Comparison of ENCODE assay signal across 8 mouse cellular contexts in the genomic region with DNA sequence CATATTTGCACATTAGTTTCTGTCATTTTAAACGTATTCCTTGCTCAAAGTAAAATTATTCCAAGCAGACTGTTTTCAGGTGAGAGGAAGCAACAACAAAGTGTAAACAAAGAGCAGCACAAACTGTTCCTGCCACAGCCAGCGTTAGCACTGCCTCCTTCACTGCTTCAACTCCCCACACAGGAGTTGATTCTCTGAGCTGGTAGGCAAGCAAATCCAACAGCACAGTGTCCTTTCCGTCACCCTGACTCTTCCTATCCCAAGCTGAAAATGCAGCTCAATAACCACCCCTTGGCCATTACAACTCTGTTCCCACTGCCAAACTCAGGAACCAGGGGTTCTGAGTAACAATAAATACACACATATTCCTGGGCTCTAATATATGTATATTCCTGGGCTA. TPM values are rescaled to one million over a fixed set of nuclear protein-coding genes. Genes with fewer than 3 reads are reported as not detected.
A peak's percentile ranks its signal among the peaks of the same experiment; 100 is the strongest.
DNase-seq lines count a peak whose midpoint lies in the region; ATAC-seq and TF ChIP-seq lines count a peak whose summit lies in the region.

No protein-coding gene starts in this region.

- peak overlapping the region; percentile 45 for H3K9ac ChIP-seq in heart, adult 2 months (ENCODE audit: low read depth, low read length)
- peak overlapping the region; percentile 66 for H3K9ac ChIP-seq in MEL (ENCODE audit: control insufficient read depth, low read depth, low read length, poor library complexity, severe bottlenecking)
- peak overlapping the region; percentile 71 for H3K9ac ChIP-seq in heart, embryonic 16.5 days (ENCODE audit: low read length)
- H3K9ac ChIP-seq in liver, postnatal 0 days (replicated peaks) = peak overlapping the region; percentile 57

- H3K79me2 ChIP-seq in heart, adult 2 months (replicated peaks; ENCODE audit: control insufficient read depth, insufficient read depth, low read length) = peaks cover 1% of the 10 kb centered on the region; the same call in 1 of the 2 replicates
- peaks cover 61% of the 10 kb centered on the region for H3K79me2 ChIP-seq in MEL (ENCODE audit: control insufficient read depth, insufficient read depth, low read length, poor library complexity)

- no peak for TF ChIP-seq RAD21 in MEL (IDR thresholded peaks at IDR 0.05; ENCODE audit: low read depth, low read length)

- no peak for TF ChIP-seq POLR2A in heart, adult 2 months (IDR thresholded peaks at IDR 0.05; ENCODE audit: insufficient read depth, low read depth, low read length)
- no peak for TF ChIP-seq POLR2A in MEL (IDR thresholded peaks at IDR 0.05; ENCODE audit: control insufficient read depth in 1 of 2, insufficient read depth in 1 of 2, low read depth in 1 of 2, low read length in 2 of 2, poor library complexity in 1 of 2)

- TF ChIP-seq EP300 in heart, adult 2 months (IDR thresholded peaks at IDR 0.05; ENCODE audit: insufficient read depth, low read depth, low read length) = no peak
- TF ChIP-seq EP300 in MEL (IDR thresholded peaks at IDR 0.05; ENCODE audit: low read depth in 1 of 2, low read length in 2 of 2) = no peak
- no peak for TF ChIP-seq EP300 in liver, postnatal 0 days (IDR thresholded peaks at IDR 0.05; ENCODE audit: low read depth)

- no peak for TF ChIP-seq CTCF in heart, adult 2 months (IDR thresholded peaks at IDR 0.05)
- no peak for TF ChIP-seq CTCF in MEL (IDR thresholded peaks at IDR 0.05 in 2 of 3, conservative IDR thresholded peaks at IDR 0.05 in 1 of 3; ENCODE audit: control insufficient read depth in 1 of 3, insufficient read depth in 1 of 3, low read depth in 2 of 3, low read length in 3 of 3, poor library complexity in 1 of 3, severe bottlenecking in 1 of 3)
- no peak for TF ChIP-seq CTCF in liver, postnatal 0 days (IDR thresholded peaks at IDR 0.05; ENCODE audit: low read depth)

- no peak for DNase-seq in heart, adult 2 months
- no peak for DNase-seq in heart, postnatal 14 days
- peak; percentile 48 for DNase-seq in MEL (ENCODE audit: low read depth, low spot score)
- DNase-seq in liver, postnatal 0 days = peak; percentile 21
- DNase-seq in right cerebral cortex, adult 18-20 months = no peak
- DNase-seq in urinary bladder, postnatal 4 days (ENCODE audit: low spot score in 2 of 2) = no peak

- WGBS in heart, adult 2 months = 15% methylated on average over 3 of the region's 3 CpGs
- 10% methylated on average over 3 of the region's 3 CpGs for WGBS in heart, embryonic 16.5 days
- 21% methylated on average over 3 of the region's 3 CpGs for WGBS in liver, postnatal 0 days (ENCODE audit: insufficient replicate concordance)

- H3K36me3 ChIP-seq in heart, adult 2 months (ENCODE audit: control insufficient read depth, insufficient read depth, low read length) = peaks cover 2% of the 10 kb centered on the region; the same call in 1 of the 2 replicates
- peaks cover 0 to 29% of the 10 kb centered on the region in 2 experiments; a peak in 2 of 4 replicates for H3K36me3 ChIP-seq in MEL (ENCODE audit: control insufficient read depth in 1 of 2, insufficient read depth in 2 of 2, low read length in 2 of 2)
- no peaks in the 10 kb centered on the region for H3K36me3 ChIP-seq in heart, embryonic 16.5 days (ENCODE audit: control insufficient read depth, insufficient read depth)
- H3K36me3 ChIP-seq in liver, postnatal 0 days (replicated peaks; ENCODE audit: insufficient read depth, low read length) = no peaks in the 10 kb centered on the region

- peak overlapping the region; percentile 87 for H3K27ac ChIP-seq in heart, adult 2 months
- 0 out of 2 replicates have a peak overlapping the region, but pooled peaks have one; percentile 9 for H3K27ac ChIP-seq in MEL (ENCODE audit: control insufficient read depth, low read depth, low read length)
- peak overlapping the region; percentile 32 for H3K27ac ChIP-seq in heart, embryonic 16.5 days (ENCODE audit: low read length)
- 0 out of 2 replicates have a peak overlapping the region, but pooled peaks have one; percentile 12 for H3K27ac ChIP-seq in liver, postnatal 0 days (ENCODE audit: low read depth)

- H3K4me1 ChIP-seq in heart, adult 2 months (ENCODE audit: control insufficient read depth, insufficient read depth, low read length) = peaks cover 7% of the 10 kb centered on the region; the same call in 1 of the 2 replicates
- peaks cover 16 to 20% of the 10 kb centered on the region in 2 experiments for H3K4me1 ChIP-seq in MEL (ENCODE audit: control insufficient read depth in 1 of 2, insufficient read depth in 2 of 2, low read length in 2 of 2)
- H3K4me1 ChIP-seq in heart, embryonic 16.5 days (ENCODE audit: control insufficient read depth, insufficient read depth, low read length) = peaks cover 37% of the 10 kb centered on the region
- peaks cover 30% of the 10 kb centered on the region for H3K4me1 ChIP-seq in liver, postnatal 0 days (ENCODE audit: insufficient read depth)

- intact Hi-C loops in heart, adult 2 months (cut with DNase I) = loop anchor here (1.0 to 5.0 kb wide), 2 partner anchors 65 to 116 kb away; no protein-coding TSS in a partner anchor
- intact Hi-C loops in heart, postnatal 14 days (cut with DNase I) = loop anchor here (5.0 kb wide), 1 partner anchor 111 kb away; no protein-coding TSS in a partner anchor

- no peaks in the 10 kb centered on the region for H3K27me3 ChIP-seq in heart, adult 2 months (ENCODE audit: control insufficient read depth, insufficient read depth, low read length)
- H3K27me3 ChIP-seq in MEL (ENCODE audit: control insufficient read depth in 1 of 2, insufficient read depth in 2 of 2, low read length in 2 of 2) = no peaks in the 10 kb centered on the region
- no peaks in the 10 kb centered on the region for H3K27me3 ChIP-seq in heart, embryonic 16.5 days (ENCODE audit: control insufficient read depth, insufficient read depth, low read length)
- no peaks in the 10 kb centered on the region for H3K27me3 ChIP-seq in liver, postnatal 0 days (ENCODE audit: insufficient read depth, low read length)

- H3K4me3 ChIP-seq in heart, adult 2 months = peak overlapping the region; percentile 71
- H3K4me3 ChIP-seq in MEL (ENCODE audit: control insufficient read depth in 1 of 2, insufficient read depth in 1 of 2, low read depth in 2 of 2, low read length in 2 of 2) = peak overlapping the region; percentile 57 to 97
- peak overlapping the region; percentile 58 for H3K4me3 ChIP-seq in heart, embryonic 16.5 days (ENCODE audit: low read length)
- peak overlapping the region; percentile 95 for H3K4me3 ChIP-seq in liver, postnatal 0 days (ENCODE audit: low read depth, low read length)

- H3K9me3 ChIP-seq in MEL (replicated peaks; ENCODE audit: insufficient read depth, low read length) = no peaks in the 10 kb centered on the region
- no peaks in the 10 kb centered on the region for H3K9me3 ChIP-seq in heart, embryonic 16.5 days (replicated peaks; ENCODE audit: control insufficient read depth, low read length)
- no peaks in the 10 kb centered on the region for H3K9me3 ChIP-seq in liver, postnatal 0 days (ENCODE audit: low read length)

- H3K4me2 ChIP-seq in heart, embryonic 16.5 days (ENCODE audit: low read depth, low read length) = peak overlapping the region; percentile 72
- H3K4me2 ChIP-seq in liver, postnatal 0 days (ENCODE audit: low read depth, low read length) = peak overlapping the region; percentile 83

- no peak for ATAC-seq in heart, embryonic 16.5 days (replicated peaks; ENCODE audit: extremely low read depth, insufficient read depth, low FRiP score)
- ATAC-seq in liver, postnatal 0 days = no peak
- no peak for ATAC-seq in erythroid progenitor cell, adult 5-6 weeks (replicated peaks; ENCODE audit: low FRiP score, poor library complexity, severe bottlenecking)

TF ChIP-seq in MEL, 35 proteins besides CTCF, POLR2A, EP300 and RAD21:
- no peak for TF ChIP-seq MYC (IDR thresholded peaks at IDR 0.05; ENCODE audit: low read depth, low read length)
- TF ChIP-seq SIN3A (IDR thresholded peaks at IDR 0.05; ENCODE audit: low read length) = no peak
- TF ChIP-seq TAL1 (IDR thresholded peaks at IDR 0.05; ENCODE audit: low read length) = no peak
- TF ChIP-seq POLR2AphosphoS5 (IDR thresholded peaks at IDR 0.05; ENCODE audit: borderline replicate concordance, low read depth, low read length) = no peak
- TF ChIP-seq MYB (IDR thresholded peaks at IDR 0.05; ENCODE audit: low read depth, low read length) = no peak
- TF ChIP-seq JUND (IDR thresholded peaks at IDR 0.05; ENCODE audit: low read depth, low read length) = no peak

RNA-seq across cellular contexts. Expression of gene Man1a2, which starts 2.5 kb away (rescaled TPM):
- 10 to 100 TPM; 48.0 to 49.8 TPM for total RNA-seq in heart, adult 2 months (2021)
- 3.8 and 8.0 TPM in 2 replicates for polyA plus RNA-seq in heart, adult 2 months (2012; rRNA removed)
- 10 to 100 TPM; 59.2 to 59.6 TPM for total RNA-seq in heart, postnatal 14 days (2021)
- total RNA-seq in MEL (2012; rRNA removed) = 33.2 and 33.3 TPM in 2 replicates
- polyA plus RNA-seq in MEL (2012; ENCODE audit: insufficient read depth in 1 of 2, insufficient read length in 2 of 2, low read depth in 1 of 2, low replicate concordance in 2 of 2, missing spikeins in 1 of 2) = 100 to 1,000 TPM in 1 of 2 experiments, 10 to 100 TPM in 1; 27.1 to 261 TPM
- polyA plus RNA-seq in heart, embryonic 16.5 days (2015; fragmentation: Nextera tagmentation; extraction: Ambion mirVana) = 37.9 and 43.1 TPM in 2 replicates
- 37.7 and 40.4 TPM in 2 replicates for polyA plus RNA-seq in liver, postnatal 0 days (2015; fragmentation: Nextera tagmentation; extraction: Ambion mirVana)
- 14.8 and 62.5 TPM in 2 replicates for total RNA-seq in erythroid progenitor cell, adult 5-6 weeks (2015; ENCODE audit: low replicate concordance)
- total RNA-seq in erythroid progenitor cell, adult 5-6 weeks (2017; ENCODE audit: low replicate concordance) = 49.2 and 52.1 TPM in 2 replicates

Comparison
In these comparisons a context has a peak if more than half of its experiments do, and no peak if none do; other contexts are left out.
1. DNase-seq: peak in MEL (single experiment) and liver, postnatal 0 days (single experiment); none in heart, adult 2 months (0 of 2), heart, postnatal 14 days (0 of 2), right cerebral cortex, adult 18-20 months (single experiment) and urinary bladder, postnatal 4 days (0 of 2).
2. H3K27ac ChIP-seq: peak in every context shown above with its lines; median percentile 87 in heart, adult 2 months; 32 in heart, embryonic 16.5 days; 12 in liver, postnatal 0 days; 9 in MEL.
3. Peak in every context shown above with its lines, with median percentiles within 50 percentile points of each other: H3K4me3 ChIP-seq and H3K9ac ChIP-seq.